Mouse (Mus musculus) CH12.LX (cell line): ENCODE results near the gene Ulk4.

Source experiments
- CHD1 ChIP-seq: IDR thresholded peaks from 2 replicates; pipeline ENCODE4 v1.6.1; 2012; ENCODE audit warnings: low read depth, low read length, improper control_type of control experiment, inconsistent platforms
- CHD2 ChIP-seq: IDR thresholded peaks from 2 replicates; pipeline ENCODE4 v1.6.1; 2011; ENCODE audit warnings: low read length, improper control_type of control experiment
- CTCF ChIP-seq, 2 experiments: IDR thresholded peaks in 1 of 2; conservative IDR thresholded peaks in 1 of 2; 2 replicates each; pipeline ENCODE4 v1.5.1; 2011 to 2012; ENCODE audit warnings: low read depth in 2 of 2, low read length in 2 of 2, improper control_type of control experiment in 1 of 2, inconsistent platforms in 1 of 2, mild to moderate bottlenecking in 1 of 2, moderate library complexity in 1 of 2
- MAFK ChIP-seq: IDR thresholded peaks from 2 replicates; pipeline ENCODE4 v1.6.1; 2011; ENCODE audit warnings: low read length, improper control_type of control experiment; ENCODE audit not compliant: insufficient replicate concordance
- POLR2A ChIP-seq: IDR thresholded peaks from 2 replicates; pipeline ENCODE4 v1.6.1; 2011; ENCODE audit warnings: low read depth, mild to moderate bottlenecking, improper control_type of control experiment, low read length
- POLR2AphosphoS2 ChIP-seq: IDR thresholded peaks from 2 replicates; pipeline ENCODE4 v1.6.1; 2011; ENCODE audit warnings: low read depth, low read length, improper control_type of control experiment
- SIN3A ChIP-seq: IDR thresholded peaks from 2 replicates; pipeline ENCODE4 v1.6.1; 2012; ENCODE audit warnings: low read length, improper control_type of control experiment, inconsistent platforms
- SMC3 ChIP-seq: IDR thresholded peaks from 2 replicates; pipeline ENCODE4 v1.6.1; 2011; ENCODE audit warnings: low read depth, low read length, improper control_type of control experiment
- TCF12 ChIP-seq: IDR thresholded peaks from 2 replicates; pipeline ENCODE4 v1.6.1; 2014; ENCODE audit warnings: low read depth, mild to moderate bottlenecking, inconsistent platforms, low read length, improper control_type of control experiment

DNA sequence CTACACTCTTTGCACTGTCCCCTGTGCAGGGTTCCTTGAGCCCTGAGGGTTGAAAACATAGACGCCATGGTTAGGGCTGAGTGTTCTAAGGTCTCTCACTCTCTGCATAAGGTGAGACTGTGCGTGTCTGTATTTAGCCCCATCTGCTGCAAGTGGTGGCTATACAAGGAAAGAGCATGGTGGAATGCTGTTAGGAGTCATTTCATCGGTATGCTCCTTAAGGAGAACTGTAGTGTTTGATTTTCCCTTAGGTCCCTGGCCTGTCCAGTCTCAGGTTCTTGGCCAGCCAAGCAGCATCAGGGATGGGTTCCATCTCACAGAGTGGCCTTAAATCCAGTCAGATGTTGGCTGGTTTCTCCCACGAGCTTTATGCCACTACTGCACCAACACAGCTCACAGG is 362.6 kb downstream of the Ulk4 start:
- TF ChIP-seq POLR2A (no peak), CTCF (conservative IDR thresholded peaks at IDR 0.05 in 1 of 2, IDR thresholded peaks at IDR 0.05 in 1 of 2; ENCODE audit: low read depth in 2 of 2, low read length in 2 of 2) (no peak), SMC3 (no peak), SIN3A (no peak), CHD1 (no peak), MAFK (no peak), POLR2AphosphoS2 (no peak), CHD2 (no peak), TCF12 (no peak)
